Mouse (Mus musculus) ES-Bruce4 (cell line): Measurements from ENCODE around the gene Col6a6. TPM values are rescaled to one million over a fixed set of nuclear protein-coding genes. Genes with fewer than 3 reads are reported as not detected.

ENCODE experiments used
- H3K27ac ChIP-seq: 2 replicates; pipeline ENCODE4 v1.5.1; 2012; ENCODE audit warnings: low read length, inconsistent platforms; ENCODE audit not compliant: insufficient read depth
- H3K27me3 ChIP-seq: 2 replicates; pipeline ENCODE4 v1.6.1; 2012; ENCODE audit warnings: mild to moderate bottlenecking, low read length, inconsistent platforms; ENCODE audit not compliant: control insufficient read depth, poor library complexity, insufficient read depth, severe bottlenecking
- H3K36me3 ChIP-seq: 2 replicates; pipeline ENCODE4 v1.6.1; 2012; ENCODE audit warnings: inconsistent platforms, mild to moderate bottlenecking, low read length, moderate library complexity; ENCODE audit not compliant: control insufficient read depth, poor library complexity, insufficient read depth, severe bottlenecking
- H3K4me1 ChIP-seq: one replicate; pipeline ENCODE4 v1.8.1; 2011; ENCODE audit warnings: low read length; ENCODE audit not compliant: control insufficient read depth, insufficient read depth
- H3K4me3 ChIP-seq: 2 replicates; pipeline ENCODE4 v1.5.1; 2011; ENCODE audit warnings: low read depth, mild to moderate bottlenecking, low read length
- H3K9ac ChIP-seq: 2 replicates; pipeline ENCODE4 v1.6.1; 2012; ENCODE audit warnings: low read depth, mild to moderate bottlenecking, inconsistent platforms; ENCODE audit not compliant: poor library complexity, severe bottlenecking
- H3K9me3 ChIP-seq: replicated peaks from 2 replicates; pipeline ENCODE4 v1.6.1; 2012; ENCODE audit warnings: mild to moderate bottlenecking, low read length, inconsistent platforms; ENCODE audit not compliant: control insufficient read depth, poor library complexity, insufficient read depth, severe bottlenecking
- CTCF ChIP-seq: IDR thresholded peaks from one replicate; pipeline ENCODE4 v1.8.1; 2011; ENCODE audit warnings: low read depth, low read length
- EP300 ChIP-seq: IDR thresholded peaks from 2 replicates; pipeline ENCODE4 v1.6.1; 2011; ENCODE audit warnings: low read depth, low read length; ENCODE audit not compliant: insufficient read depth
- POLR2A ChIP-seq: IDR thresholded peaks from one replicate; pipeline ENCODE4 v1.8.1; 2011; ENCODE audit warnings: low read length; ENCODE audit not compliant: insufficient read depth
- polyA plus RNA-seq: library from polyadenylated mRNA; stranded (reverse); fragments of >200 nt; gene quantifications from 2 replicates; pipeline ENCODE4 v1.2.4, GENCODE M21; 2011; ENCODE audit warnings: low read depth; ENCODE audit not compliant: missing spikeins, insufficient read depth, insufficient read length

Gene Col6a6
- polyA plus RNA-seq, 1 experiment: not detected

- no peak overlapping the region for H3K27ac ChIP-seq
- no peaks in the 10 kb centered on the region for H3K36me3 ChIP-seq
- TF ChIP-seq POLR2A (no peak), EP300 (no peak), CTCF (no peak)
- H3K27me3 ChIP-seq: no peaks in the 10 kb centered on the region
- H3K9me3 ChIP-seq: no peaks in the 10 kb centered on the region
- no peaks in the 10 kb centered on the region for H3K4me1 ChIP-seq
- H3K4me3 ChIP-seq: no peak overlapping the region
- H3K9ac ChIP-seq: no peak overlapping the region
These were observed 62.1 kb downstream of the Col6a6 start for GRCm38 (mm10) chr9:105765891-105766290.

DNA sequence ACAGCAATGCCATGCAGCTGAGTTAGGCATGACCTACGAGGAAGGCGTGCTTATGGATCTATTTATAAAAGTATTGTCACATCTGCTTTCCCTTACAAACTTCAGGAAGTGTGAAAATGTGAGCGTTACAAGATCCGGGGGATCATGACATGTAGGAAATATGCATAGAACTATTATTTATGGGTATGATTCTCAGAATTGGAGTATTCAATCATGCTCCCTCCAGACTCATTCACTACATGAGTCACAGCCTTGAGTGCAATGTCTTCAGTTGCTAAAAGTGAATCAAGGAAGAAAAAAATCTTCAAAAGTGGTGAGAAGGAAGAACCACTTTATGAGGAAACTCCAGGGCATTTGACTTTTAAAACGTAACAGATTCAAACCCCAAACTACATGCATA is 63.3 kb downstream of the Col6a6 start:
- no peaks in the 10 kb centered on the region for H3K36me3 ChIP-seq
- no peaks in the 10 kb centered on the region for H3K4me1 ChIP-seq
- no peaks in the 10 kb centered on the region for H3K9me3 ChIP-seq
- H3K9ac ChIP-seq: no peak overlapping the region
- no peaks in the 10 kb centered on the region for H3K27me3 ChIP-seq
- no peak overlapping the region for H3K27ac ChIP-seq
- no peak for TF ChIP-seq CTCF
- no peak for TF ChIP-seq EP300
- TF ChIP-seq POLR2A: no peak
- no peak overlapping the region for H3K4me3 ChIP-seq

DNA sequence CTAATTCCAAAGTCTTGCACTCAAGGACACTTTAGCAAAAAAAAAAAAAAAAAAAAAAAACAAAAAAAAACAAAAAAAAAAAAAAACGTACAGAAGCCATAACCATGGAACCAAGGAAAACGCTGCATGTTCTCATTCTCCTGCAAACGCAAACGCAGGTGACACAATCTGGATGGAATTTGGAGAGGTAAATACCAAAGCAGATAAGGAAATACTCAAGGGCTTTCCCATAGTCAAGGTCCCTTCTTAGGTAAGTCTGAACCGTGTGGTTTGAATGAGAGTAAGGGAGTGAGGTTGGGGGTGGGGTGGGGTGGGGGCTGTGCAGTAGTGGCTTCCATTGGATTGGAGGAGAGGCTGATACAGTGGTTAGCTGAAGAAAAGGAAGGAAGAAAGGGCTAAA is 63.8 kb downstream of the Col6a6 start:
- no peak for TF ChIP-seq CTCF
- no peak for TF ChIP-seq EP300
- TF ChIP-seq POLR2A: no peak
- Histone ChIP-seq H3K4me1 (no peaks in the 10 kb centered on the region), H3K9me3 (no peaks in the 10 kb centered on the region), H3K36me3 (no peaks in the 10 kb centered on the region), H3K4me3 (no peak overlapping the region), H3K27me3 (no peaks in the 10 kb centered on the region), H3K9ac (no peak overlapping the region), H3K27ac (no peak overlapping the region)

DNA sequence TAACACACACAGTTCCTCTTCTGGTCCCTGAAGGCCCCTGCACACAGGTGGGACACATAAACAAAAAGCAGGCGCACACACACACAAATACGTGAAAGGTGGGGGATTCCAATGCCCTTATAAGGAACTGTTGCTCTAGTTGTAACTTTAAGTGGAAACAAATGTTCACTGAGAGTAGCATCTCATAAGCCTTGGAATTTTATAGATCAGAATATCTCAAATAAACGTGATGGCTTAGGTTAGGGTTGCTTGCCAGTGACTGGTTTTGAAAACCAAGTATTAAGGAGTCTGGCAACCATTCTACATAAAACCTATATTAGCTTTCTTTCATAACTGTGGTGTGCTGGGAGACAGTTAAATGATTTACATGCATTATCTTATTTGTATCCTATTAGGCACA is 64.3 kb downstream of the Col6a6 start:
- TF ChIP-seq POLR2A (no peak), CTCF (no peak), EP300 (no peak)
- no peaks in the 10 kb centered on the region for H3K36me3 ChIP-seq
- no peak overlapping the region for H3K9ac ChIP-seq
- no peak overlapping the region for H3K4me3 ChIP-seq
- H3K4me1 ChIP-seq: no peaks in the 10 kb centered on the region
- no peaks in the 10 kb centered on the region for H3K9me3 ChIP-seq
- no peak overlapping the region for H3K27ac ChIP-seq
- no peaks in the 10 kb centered on the region for H3K27me3 ChIP-seq

DNA sequence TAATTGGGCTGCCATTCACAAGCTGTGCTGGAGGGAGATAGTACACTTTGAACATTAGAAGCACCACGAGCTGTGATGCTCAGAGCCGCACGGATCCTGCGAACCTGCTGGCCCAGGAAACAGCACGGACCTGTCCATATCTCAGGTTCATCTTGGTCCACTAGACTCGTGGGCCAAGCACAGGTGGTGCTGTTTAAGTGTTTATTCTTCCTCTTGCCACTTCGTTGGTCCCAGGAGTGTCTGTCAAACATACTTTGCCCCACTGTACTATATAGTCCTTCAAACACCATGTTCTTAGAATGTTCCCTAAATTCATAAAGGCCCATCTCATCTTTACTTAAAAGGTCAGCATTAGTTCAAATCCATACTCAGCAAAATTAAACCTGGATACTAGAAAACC is 65.7 kb downstream of the Col6a6 start:
- Histone ChIP-seq H3K36me3 (no peaks in the 10 kb centered on the region), H3K27me3 (no peaks in the 10 kb centered on the region), H3K9me3 (no peaks in the 10 kb centered on the region), H3K27ac (no peak overlapping the region), H3K4me1 (no peaks in the 10 kb centered on the region), H3K4me3 (no peak overlapping the region; the same call in 1 of the 2 replicates), H3K9ac (no peak overlapping the region)
- TF ChIP-seq EP300: no peak
- no peak for TF ChIP-seq POLR2A
- no peak for TF ChIP-seq CTCF

GRCm38 (mm10) chr9:105758861-105759260 is 69.1 kb downstream of the Col6a6 start:
- no peak overlapping the region for H3K9ac ChIP-seq
- no peaks in the 10 kb centered on the region for H3K9me3 ChIP-seq
- H3K36me3 ChIP-seq: no peaks in the 10 kb centered on the region
- no peaks in the 10 kb centered on the region for H3K4me1 ChIP-seq
- no peaks in the 10 kb centered on the region for H3K27me3 ChIP-seq
- TF ChIP-seq POLR2A: no peak
- no peak for TF ChIP-seq CTCF
- TF ChIP-seq EP300: no peak
- no peak overlapping the region for H3K27ac ChIP-seq
- H3K4me3 ChIP-seq: no peak overlapping the region

GRCm38 (mm10) chr9:105758173-105758765 is 69.7 kb downstream of the Col6a6 start:
- no peaks in the 10 kb centered on the region for H3K9me3 ChIP-seq
- H3K36me3 ChIP-seq: no peaks in the 10 kb centered on the region
- H3K27ac ChIP-seq: no peak overlapping the region
- H3K9ac ChIP-seq: no peak overlapping the region
- no peaks in the 10 kb centered on the region for H3K4me1 ChIP-seq
- TF ChIP-seq POLR2A (no peak), EP300 (no peak), CTCF (no peak)
- H3K4me3 ChIP-seq: no peak overlapping the region
- H3K27me3 ChIP-seq: no peaks in the 10 kb centered on the region
